Mouse (Mus musculus): Measurements from ENCODE around the gene Spata1. TPM values are rescaled to one million over a fixed set of nuclear protein-coding genes. Genes with fewer than 3 reads are reported as not detected.
"Not testable (repeated sequence)": the region's sequence is repeated elsewhere in the genome, so short reads cannot be mapped to it uniquely, and the experiment has no call there.

Gene Spata1
- polyA plus RNA-seq, 1 experiment = 7.2 TPM

DNA sequence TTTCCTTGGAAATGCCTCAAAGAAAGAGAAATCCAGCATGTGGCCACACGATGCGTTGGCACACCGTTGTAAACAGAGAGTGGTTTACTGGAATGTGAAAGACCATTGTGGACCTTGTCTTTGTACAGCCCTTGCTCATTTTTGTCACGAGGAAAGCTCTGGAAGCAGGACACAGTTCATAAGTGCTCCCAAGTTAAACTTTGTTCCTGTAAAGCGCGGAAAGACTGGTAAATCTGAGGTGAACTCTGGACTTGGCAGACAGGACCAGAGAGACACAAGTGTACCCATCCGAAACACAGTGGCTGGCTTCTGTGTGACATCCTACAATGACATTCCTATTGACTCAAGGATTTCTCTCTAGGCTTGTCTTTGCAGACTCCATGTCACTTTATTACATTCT, 56.2 kb downstream of the Spata1 start:
- no peak for TF ChIP-seq POLR2A (IDR thresholded peaks at IDR 0.05; ENCODE audit: borderline replicate concordance, low read depth, low read length)
- TF ChIP-seq CTCF (IDR thresholded peaks at IDR 0.05; ENCODE audit: low read depth, low read length) = no peak
- Histone ChIP-seq H3K4me1 (ENCODE audit: control insufficient read depth, insufficient read depth, low read length) (peaks cover 17% of the 10 kb centered on the region), H3K27ac (ENCODE audit: insufficient read depth, low read depth, low read length) (no peak overlapping the region), H3K4me3 (ENCODE audit: insufficient read depth, low read length) (no peak overlapping the region)

DNA sequence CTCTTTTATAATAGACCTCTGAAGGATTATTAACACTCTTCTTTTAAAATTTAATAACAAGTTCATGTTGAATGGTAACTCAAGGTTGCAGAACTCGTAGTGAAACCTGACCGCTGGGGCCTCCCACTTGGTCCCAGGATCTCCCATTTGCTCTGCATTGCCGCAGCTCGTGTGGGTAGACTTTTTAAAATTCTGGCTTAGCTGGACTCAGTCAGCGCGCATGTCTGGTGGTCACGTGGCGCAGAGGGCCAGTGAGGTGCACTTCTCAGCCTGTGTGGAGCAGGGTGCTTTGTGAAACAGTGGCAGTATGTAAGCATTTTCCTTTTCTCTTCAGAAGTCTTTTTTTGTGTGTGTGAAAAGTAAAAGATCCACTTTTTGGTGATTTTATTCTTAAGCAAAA, 56.6 kb downstream of the Spata1 start:
- TF ChIP-seq POLR2A (IDR thresholded peaks at IDR 0.05; ENCODE audit: borderline replicate concordance, low read depth, low read length) = no peak
- no peak for TF ChIP-seq CTCF (IDR thresholded peaks at IDR 0.05; ENCODE audit: low read depth, low read length)
- Histone ChIP-seq H3K27ac (ENCODE audit: insufficient read depth, low read depth, low read length) (no peak overlapping the region), H3K4me1 (ENCODE audit: control insufficient read depth, insufficient read depth, low read length) (peaks cover 12% of the 10 kb centered on the region), H3K4me3 (ENCODE audit: insufficient read depth, low read length) (no peak overlapping the region)

DNA sequence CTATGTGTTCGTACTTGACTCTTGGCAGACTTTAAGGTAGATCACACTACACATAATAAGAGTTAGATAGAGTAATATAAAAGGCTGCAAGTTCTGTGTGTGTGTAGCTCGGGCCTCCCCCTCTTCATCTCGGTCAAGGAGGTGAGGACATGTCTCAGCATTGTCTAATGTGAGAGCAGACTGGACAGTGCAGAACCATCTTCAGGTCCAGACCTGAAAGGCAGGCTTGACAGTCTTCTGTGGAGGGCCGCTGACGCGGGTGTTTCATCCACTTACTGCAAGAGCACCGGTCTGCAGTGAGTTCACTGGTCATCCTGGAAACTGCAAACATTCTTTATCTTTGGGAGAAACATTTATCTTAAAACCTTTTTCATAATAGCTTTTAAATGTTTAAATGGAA, 57.1 kb downstream of the Spata1 start:
- Histone ChIP-seq H3K27ac (ENCODE audit: insufficient read depth, low read depth, low read length) (no peak overlapping the region), H3K4me3 (ENCODE audit: insufficient read depth, low read length) (no peak overlapping the region), H3K4me1 (ENCODE audit: control insufficient read depth, insufficient read depth, low read length) (peaks cover 9% of the 10 kb centered on the region)
- TF ChIP-seq CTCF (IDR thresholded peaks at IDR 0.05; ENCODE audit: low read depth, low read length) (no peak), POLR2A (IDR thresholded peaks at IDR 0.05; ENCODE audit: borderline replicate concordance, low read depth, low read length) (no peak)

DNA sequence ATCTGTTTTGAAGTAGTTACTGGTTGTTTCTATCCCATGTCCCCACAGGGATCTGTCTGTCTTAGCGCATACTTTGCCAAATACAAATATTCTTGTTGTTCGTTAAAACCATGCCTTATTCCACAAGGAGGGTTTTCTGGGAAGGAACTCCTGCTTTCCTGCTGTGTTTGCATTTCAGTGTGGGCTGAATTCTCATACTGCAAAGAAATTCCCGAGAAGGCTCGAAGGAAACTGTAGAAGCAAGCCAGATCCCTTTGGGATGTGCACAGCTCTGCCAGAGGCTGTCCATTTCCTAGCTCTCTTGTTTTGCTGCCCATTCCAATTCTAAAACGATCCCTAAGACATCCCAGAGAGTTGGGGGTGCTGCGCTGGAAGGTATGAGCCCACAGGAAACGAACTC, 59.1 kb downstream of the Spata1 start:
- TF ChIP-seq POLR2A (IDR thresholded peaks at IDR 0.05; ENCODE audit: borderline replicate concordance, low read depth, low read length) (no peak), CTCF (IDR thresholded peaks at IDR 0.05; ENCODE audit: low read depth, low read length) (no peak)
- Histone ChIP-seq H3K4me3 (ENCODE audit: insufficient read depth, low read length) (no peak overlapping the region), H3K27ac (ENCODE audit: insufficient read depth, low read depth, low read length) (no peak overlapping the region), H3K4me1 (ENCODE audit: control insufficient read depth, insufficient read depth, low read length) (0 out of 2 replicates have a peak, but pooled peaks cover 2% of the 10 kb centered on the region)

DNA sequence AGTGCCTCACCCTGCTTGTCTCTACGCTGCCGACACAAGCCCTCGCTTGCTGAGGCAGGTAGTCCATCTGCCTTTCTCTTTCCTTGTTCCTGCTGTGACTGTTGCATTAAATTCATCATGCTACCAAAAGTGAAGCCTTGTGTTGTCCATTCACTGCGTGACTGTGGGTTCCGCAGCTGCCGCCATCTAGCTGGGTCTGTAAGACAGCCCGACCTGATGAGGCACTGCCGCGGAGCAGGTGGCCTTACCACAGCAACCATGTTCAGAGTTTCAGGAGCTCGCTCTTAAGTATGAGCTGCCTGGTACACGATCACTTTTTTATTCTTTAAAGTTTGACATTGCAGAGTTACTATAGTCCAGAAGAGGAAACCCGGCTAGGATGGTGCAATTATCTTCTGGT, 59.5 kb downstream of the Spata1 start:
- Histone ChIP-seq H3K4me1 (ENCODE audit: control insufficient read depth, insufficient read depth, low read length) (0 out of 2 replicates have a peak, but pooled peaks cover 2% of the 10 kb centered on the region), H3K4me3 (ENCODE audit: insufficient read depth, low read length) (no peak overlapping the region), H3K27ac (ENCODE audit: insufficient read depth, low read depth, low read length) (no peak overlapping the region)
- no peak for TF ChIP-seq CTCF (IDR thresholded peaks at IDR 0.05; ENCODE audit: low read depth, low read length)

DNA sequence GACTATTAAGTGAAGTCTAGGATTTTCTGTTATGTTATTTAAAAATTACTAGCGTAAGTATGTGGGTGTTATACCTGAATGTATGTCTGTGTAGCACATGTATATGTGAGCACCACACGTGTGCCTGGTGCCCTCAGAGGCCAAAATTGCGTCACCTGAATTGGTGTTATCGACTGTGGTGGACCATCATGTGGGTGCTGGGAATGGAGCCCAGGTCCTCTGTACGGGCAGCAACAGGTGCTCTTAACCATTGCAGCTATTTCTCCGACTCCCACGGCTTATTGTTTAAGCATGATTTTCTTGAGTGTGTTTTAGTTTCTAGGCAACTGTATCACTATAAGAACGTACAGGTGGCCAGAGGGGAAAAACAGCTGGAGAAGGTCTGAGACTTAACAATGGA, 63.4 kb downstream of the Spata1 start:
- H3K4me1 ChIP-seq (ENCODE audit: control insufficient read depth, insufficient read depth, low read length) = no peaks in the 10 kb centered on the region
- no peak overlapping the region for H3K27ac ChIP-seq (ENCODE audit: insufficient read depth, low read depth, low read length)
- TF ChIP-seq CTCF (IDR thresholded peaks at IDR 0.05; ENCODE audit: low read depth, low read length) (no peak), POLR2A (IDR thresholded peaks at IDR 0.05; ENCODE audit: borderline replicate concordance, low read depth, low read length) (no peak)
- no peak overlapping the region for H3K4me3 ChIP-seq (ENCODE audit: insufficient read depth, low read length)

- Histone ChIP-seq H3K4me1 (ENCODE audit: control insufficient read depth, insufficient read depth, low read length) (no peaks in the 10 kb centered on the region), H3K27ac (ENCODE audit: insufficient read depth, low read depth, low read length) (no peak overlapping the region), H3K4me3 (ENCODE audit: insufficient read depth, low read length) (no peak overlapping the region)
- TF ChIP-seq CTCF (IDR thresholded peaks at IDR 0.05; ENCODE audit: low read depth, low read length) (no peak), POLR2A (IDR thresholded peaks at IDR 0.05; ENCODE audit: borderline replicate concordance, low read depth, low read length) (no peak)
Measured at GRCm38 (mm10) chr3:146435533-146435932, 64.0 kb downstream of the Spata1 start.

DNA sequence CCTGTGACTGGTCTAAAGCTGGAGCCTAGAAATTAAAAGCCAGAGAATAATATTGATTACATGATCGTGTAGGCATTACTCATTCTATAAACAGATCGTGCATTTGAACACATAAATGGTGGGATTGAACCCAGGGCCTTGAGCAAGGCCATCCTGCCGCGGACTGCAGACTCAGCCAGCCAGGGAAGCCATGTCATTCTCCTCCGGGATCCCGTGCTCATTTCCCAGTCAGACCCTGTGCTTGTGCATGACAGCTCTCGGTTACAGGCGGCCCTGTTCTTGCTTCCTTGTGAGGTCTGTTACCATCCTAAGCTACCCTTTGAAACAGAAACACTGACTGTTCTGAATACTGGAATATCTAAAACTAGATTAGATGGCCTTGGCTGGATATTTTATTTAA, 64.9 kb downstream of the Spata1 start:
- TF ChIP-seq POLR2A (IDR thresholded peaks at IDR 0.05; ENCODE audit: borderline replicate concordance, low read depth, low read length) = no peak
- no peak for TF ChIP-seq CTCF (IDR thresholded peaks at IDR 0.05; ENCODE audit: low read depth, low read length)
- Histone ChIP-seq H3K27ac (ENCODE audit: insufficient read depth, low read depth, low read length) (no peak overlapping the region), H3K4me1 (ENCODE audit: control insufficient read depth, insufficient read depth, low read length) (no peaks in the 10 kb centered on the region), H3K4me3 (ENCODE audit: insufficient read depth, low read length) (no peak overlapping the region)

DNA sequence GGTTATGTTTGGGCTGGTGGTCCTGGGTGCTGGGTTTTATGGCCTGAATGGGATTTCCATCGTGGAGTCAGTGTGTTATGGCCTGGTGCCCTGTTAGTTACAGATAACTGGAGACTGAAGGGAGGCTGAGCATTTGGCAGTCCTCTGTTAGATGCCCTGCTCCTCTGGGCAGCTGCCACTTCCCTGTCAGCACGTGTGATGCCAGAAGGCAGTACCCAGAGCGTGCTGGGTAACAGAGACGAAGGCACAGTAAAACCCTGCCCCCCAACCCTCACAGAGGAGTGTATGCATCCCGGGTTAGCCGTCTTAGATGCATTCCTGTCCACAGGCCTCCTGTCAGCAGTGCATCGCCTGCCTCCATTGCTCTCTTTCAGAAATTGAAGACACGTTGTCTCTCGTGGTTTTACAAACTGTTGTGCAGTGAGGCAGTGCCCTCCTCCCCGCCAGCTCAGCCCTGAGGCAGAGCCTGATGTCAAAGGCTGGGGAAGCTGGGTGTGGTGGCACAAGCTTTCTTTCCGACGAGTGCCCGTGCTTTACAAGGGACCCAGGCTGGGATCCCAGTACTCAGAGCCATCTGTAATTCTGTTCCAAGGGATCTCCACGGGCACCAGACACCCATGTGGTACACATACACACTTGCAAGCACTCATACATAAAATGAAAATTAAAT, 65.7 kb downstream of the Spata1 start:
- no peak overlapping the region for H3K4me3 ChIP-seq (ENCODE audit: insufficient read depth, low read length)
- TF ChIP-seq POLR2A (IDR thresholded peaks at IDR 0.05; ENCODE audit: borderline replicate concordance, low read depth, low read length) (no peak), CTCF (IDR thresholded peaks at IDR 0.05; ENCODE audit: low read depth, low read length) (no peak)

DNA sequence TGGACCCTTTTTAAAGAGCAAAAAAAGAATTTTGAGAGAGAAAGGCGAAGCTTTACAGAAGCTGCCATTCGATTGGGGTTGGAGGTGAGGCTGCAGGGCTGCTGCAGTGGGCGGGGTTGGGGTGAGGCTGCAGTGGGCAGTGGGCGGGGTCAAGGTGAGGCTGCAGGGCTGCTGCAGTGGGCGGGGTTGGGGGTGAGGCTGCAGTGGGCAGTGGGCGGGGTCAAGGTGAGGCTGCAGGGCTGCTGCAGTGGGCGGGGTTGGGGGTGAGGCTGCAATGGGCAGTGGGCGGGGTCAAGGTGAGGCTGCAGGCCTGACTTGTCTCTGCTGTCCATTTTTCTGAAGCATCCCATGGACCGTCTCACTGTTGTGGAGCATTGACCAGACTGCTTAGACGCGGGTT, 66.5 kb downstream of the Spata1 start:
- not testable (repeated sequence) for H3K4me1 ChIP-seq (ENCODE audit: control insufficient read depth, insufficient read depth, low read length)

More for the DNA sequence above, 65.7 kb downstream of the Spata1 start:
- Histone ChIP-seq H3K27ac (ENCODE audit: insufficient read depth, low read depth, low read length) (no peak overlapping the region), H3K4me1 (ENCODE audit: control insufficient read depth, insufficient read depth, low read length) (no peaks in the 10 kb centered on the region)

DNA sequence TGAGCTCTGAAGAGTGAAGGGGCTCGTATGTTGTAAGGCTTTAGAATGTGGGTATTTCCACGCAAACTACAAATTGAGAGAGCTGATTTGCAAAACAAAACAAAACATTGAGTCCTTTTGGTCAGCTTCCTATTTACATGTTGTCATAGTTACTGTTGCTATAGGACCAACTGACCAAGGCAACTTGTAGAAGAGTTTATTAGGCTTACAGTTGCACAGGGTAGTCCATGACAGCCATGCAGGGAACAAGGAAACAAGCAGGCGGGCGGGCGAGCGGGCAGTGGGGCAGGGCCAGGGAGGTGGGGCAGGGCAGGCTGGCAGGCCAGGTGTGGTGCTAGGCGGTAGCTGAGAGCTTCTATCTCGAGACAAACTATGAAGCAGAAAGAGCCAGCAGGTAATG, 73.1 kb downstream of the Spata1 start:
- Histone ChIP-seq H3K27ac (ENCODE audit: insufficient read depth, low read depth, low read length) (no peak overlapping the region), H3K4me1 (ENCODE audit: control insufficient read depth, insufficient read depth, low read length) (peaks cover 7% of the 10 kb centered on the region), H3K4me3 (ENCODE audit: insufficient read depth, low read length) (no peak overlapping the region)
- TF ChIP-seq POLR2A (IDR thresholded peaks at IDR 0.05; ENCODE audit: borderline replicate concordance, low read depth, low read length) = no peak
- TF ChIP-seq CTCF (IDR thresholded peaks at IDR 0.05; ENCODE audit: low read depth, low read length) = no peak

More for the DNA sequence above, 66.5 kb downstream of the Spata1 start:
- H3K4me3 ChIP-seq (ENCODE audit: insufficient read depth, low read length); H3K27ac ChIP-seq (ENCODE audit: insufficient read depth, low read depth, low read length): not testable (repeated sequence)

All from bone marrow macrophage, adult 2 months (primary cell).